Mouse (Mus musculus): Measurements from ENCODE around the gene Fmr1nb.
"Not testable (repeated sequence)": the region's sequence is repeated elsewhere in the genome, so short reads cannot be mapped to it uniquely, and the experiment has no call there.

Fmr1nb gene

DNA sequence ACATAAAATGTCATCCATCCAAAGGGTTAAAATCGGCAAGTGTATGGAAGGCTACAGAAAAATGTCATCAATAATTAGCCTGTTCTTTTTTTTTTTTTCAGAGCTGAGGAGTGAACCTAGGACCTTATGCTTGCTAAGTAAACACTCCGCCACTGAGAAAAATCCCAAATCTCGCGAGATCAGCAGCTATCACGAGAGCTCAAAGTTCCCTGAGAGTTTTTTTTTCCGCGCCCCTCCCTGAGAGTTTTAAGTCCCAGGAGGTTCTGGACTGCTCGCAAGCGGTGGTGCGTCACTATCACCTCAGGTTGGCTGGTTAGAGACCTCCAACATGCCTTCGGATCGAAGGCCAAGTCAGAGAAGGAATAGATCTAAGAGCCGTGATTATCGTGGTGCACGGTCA is at the start of gene Fmr1nb:
Gene Fmr1nb (plus strand): TSS at position 234 of the 400 bp plus-strand sequence.
- no peak for DNase-seq (ENCODE audit: low spot score)

DNA sequence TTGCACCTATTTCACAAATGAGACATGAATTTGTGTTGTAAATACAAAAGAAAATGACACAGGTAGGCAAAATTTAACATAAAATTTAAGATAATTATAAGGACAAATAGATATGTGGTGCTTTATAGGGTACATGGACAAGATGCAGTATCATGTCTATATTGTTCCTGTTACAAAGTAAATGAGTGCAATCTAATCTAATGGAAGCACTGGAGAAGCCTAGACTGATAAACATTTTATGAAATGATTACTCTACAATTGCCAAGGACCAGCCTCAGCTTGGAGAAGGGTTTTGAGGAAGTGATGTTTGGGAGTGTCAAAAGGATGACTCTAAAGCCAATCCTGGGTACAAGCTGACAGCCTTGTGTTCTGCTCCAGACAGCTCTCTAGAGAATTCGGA is 24.7 kb upstream of the Fmr1nb start:
- DNase-seq (ENCODE audit: low spot score), result no peak

DNA sequence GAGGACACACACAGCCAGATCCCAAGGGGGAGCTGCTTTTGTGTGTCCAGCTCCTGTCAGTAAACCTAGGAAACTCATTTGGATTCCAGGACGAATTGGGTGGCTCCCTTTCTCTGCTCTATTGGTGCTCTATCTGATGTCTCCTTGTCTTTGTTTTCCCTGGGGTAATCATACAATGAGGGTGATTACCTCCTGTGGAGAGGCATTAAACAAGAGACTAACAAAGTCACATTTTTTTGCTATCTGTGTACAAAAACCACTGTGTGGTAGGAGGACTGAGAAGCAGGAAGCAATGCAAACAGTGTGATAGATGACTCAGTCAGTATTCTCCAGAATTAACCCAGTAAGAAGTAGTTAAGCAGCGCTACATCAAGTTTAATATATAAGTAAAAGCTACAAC is 21.6 kb upstream of the Fmr1nb start:
- no peak for DNase-seq (ENCODE audit: low spot score)

DNA sequence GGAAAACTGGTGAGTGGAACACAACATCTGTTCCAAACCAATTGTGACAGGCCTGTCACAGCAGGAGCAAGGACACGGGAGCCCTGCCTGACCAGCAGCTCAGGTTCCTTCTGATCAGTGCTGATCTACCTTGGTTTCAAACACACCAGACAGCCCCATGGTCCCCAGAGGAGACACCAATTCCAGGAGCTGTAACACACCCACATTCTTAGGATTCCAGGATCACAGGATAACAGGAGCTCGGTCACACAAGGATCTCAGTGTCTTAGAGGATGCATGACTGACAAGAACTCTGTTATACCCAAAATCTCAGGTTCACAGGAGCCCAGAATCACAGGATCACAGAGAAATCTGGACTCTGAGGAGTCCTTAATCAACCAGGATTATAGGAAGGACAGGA is 58.8 kb downstream of the Fmr1nb start:
- not testable (repeated sequence) for DNase-seq (ENCODE audit: low spot score)

DNA sequence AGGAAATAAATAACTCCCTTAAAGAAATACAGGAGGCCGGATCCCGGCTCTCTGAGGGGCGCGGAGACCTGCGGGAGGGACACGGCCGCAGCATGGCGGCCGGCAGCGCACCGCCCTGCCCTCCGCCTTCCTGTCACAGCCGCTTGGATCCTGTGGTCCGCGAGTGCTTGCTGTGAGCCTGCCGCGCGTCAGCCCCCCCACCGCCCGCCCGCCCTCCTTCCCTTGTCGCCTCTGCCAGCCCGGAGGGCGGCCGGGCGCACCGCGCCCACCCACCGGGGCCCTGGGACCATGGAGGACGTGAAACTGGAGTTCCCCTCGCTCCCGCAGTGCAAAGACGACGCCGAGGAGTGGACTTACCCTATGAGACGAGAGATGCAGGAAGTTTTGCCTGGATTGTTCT is 59.4 kb downstream of the Fmr1nb start, which contains the start of gene Gm14698:
Gene Gm14698 (plus strand): TSS at position 35 of the 400 bp plus-strand sequence.
- not testable (repeated sequence) for DNase-seq (ENCODE audit: low spot score)

DNA sequence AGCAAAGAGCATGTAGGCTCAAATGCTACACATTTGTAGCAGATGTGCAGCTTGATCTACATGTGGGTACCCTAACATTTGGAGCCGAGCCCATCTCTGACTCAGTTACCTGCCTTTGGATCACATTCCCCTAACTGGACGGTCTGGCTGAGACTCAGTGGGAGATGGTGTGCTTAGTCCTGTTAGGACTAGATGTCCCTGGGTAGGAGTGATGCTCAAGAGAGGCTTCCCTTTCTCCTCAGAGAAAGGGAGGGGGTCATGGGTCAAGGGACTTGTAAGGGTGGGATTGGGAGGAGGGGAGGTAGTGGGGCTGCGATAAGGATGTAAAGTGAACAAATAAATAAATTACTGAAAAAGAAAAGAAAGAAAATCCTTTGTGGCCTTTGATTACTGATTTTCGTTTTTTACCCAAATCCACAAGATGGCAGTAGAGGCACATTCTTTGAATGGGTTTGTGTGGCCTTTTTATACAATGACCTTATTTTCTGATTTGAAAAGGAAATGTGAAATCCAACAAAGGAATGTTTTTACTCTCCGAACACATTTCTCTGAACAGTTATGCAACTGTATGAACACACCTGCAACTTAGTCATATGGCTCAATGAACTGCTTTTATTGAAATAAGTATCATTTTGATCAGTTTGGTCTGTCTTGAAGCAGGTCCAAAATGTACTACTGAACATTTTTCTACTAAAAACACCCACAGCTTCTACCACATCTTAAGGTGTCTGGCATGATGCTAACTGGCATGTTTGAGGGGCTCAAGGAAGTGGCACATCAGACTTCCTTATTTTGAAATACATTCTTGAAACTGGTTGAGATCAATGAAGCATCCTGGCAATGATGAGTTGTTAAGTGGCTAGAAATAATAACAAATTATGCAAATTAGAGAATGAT is 78.2 kb downstream of the Fmr1nb start:
- no peak for DNase-seq (ENCODE audit: low spot score)
